Mouse (Mus musculus) urinary bladder, adult 2 months (tissue): ENCODE measurements around the gene 4931406C07Rik. TPM values are rescaled to one million over a fixed set of nuclear protein-coding genes. Genes with fewer than 3 reads are reported as not detected.

ENCODE experiments used
- DNase-seq: peaks from one replicate; pipeline ENCODE4 v3.0.0; 2022; ENCODE audit warnings: low spot score
- polyA plus RNA-seq: library from polyadenylated mRNA; depleted of rRNA; stranded (reverse); fragments of >200 nt; gene quantifications from 2 replicates; pipeline ENCODE4 v1.2.3, GENCODE M21; 2012; rRNA removed

The 4931406C07Rik gene
- polyA plus RNA-seq, 1 experiment, result 50.7 TPM

- no peak for DNase-seq
Measured at GRCm38 (mm10) chr9:15238297-15238990, 67.8 kb downstream of the 4931406C07Rik start.

DNA sequence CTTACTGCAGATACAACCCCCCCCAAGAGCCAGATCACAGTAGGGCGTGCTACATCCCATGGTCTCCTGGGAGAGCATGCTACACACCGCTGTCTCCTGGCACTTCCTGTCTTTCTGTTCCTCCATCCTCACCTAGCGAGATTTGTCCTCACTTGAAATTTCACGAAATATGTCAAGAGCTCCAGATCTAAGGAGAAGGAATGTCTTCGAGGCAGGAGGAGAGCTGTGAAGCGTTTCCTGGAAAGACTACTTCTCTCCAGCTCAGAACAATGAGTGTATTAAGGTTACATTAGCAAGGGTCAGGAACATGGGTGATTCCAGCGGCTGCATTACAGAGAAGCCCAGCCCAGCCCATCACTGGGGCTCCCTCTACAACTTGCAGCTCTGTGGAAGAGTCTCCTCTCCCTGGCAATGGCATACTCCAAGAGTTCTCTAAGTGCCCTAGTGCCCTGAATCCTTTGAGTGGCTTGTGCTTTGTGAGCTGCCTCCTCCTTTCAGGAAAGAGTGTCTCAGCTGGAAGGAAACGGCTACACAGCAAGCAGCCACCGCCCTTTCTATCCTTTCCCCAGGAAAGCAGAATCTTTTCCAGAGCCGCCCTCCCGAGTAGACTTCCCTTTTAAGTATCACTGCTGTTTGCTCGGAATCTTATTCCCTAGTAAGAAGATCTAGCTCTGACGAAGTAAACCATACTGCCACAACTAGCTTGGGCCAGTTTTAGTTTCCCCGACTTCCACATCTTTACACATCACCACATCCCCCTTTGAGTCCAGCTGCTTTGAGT lies 68.5 kb downstream of the 4931406C07Rik start:
- no peak for DNase-seq

GRCm38 (mm10) chr9:15235986-15236385 lies 70.3 kb downstream of the 4931406C07Rik start:
- no peak for DNase-seq

DNA sequence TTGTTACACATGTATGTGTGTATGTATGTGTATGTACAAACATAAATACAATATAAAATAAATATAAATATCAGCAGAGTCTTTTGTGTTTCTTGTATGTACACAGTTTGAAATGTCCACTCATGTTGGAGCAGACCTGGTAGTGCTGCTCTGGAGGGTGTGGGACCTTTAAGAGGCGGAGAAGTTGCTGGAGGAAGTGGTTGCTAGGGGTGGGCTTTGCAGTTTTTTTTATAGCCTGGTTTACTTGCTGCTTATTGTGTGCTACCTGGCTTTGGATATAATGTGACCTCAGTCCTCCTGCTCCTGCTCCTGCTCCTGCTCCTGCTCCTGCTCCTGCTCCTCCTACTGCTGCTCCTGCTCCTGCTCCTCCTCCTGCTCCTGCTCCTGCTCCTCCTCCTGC lies 72.6 kb downstream of the 4931406C07Rik start:
- DNase-seq, result no peak

Other genes starting within 250 kb of the 4931406C07Rik start
- 0.01 and 0.07 TPM in 2 replicates for gene Hephl1, start 194.3 kb downstream of the 4931406C07Rik start, polyA plus RNA-seq
- 3.5 and 4.9 TPM in 2 replicates for gene Vstm5, start 67.4 kb downstream of the 4931406C07Rik start, polyA plus RNA-seq
- gene Med17, start 26.5 kb downstream of the 4931406C07Rik start, polyA plus RNA-seq, result 35.6 and 42.1 TPM in 2 replicates
- 55.9 and 65.1 TPM in 2 replicates for gene Taf1d, start 234 bp downstream of the 4931406C07Rik start, polyA plus RNA-seq
- 12.1 and 13.7 TPM in 2 replicates for gene Cep295, start 51.3 kb upstream of the 4931406C07Rik start, polyA plus RNA-seq
- 14.6 and 16.8 TPM in 2 replicates for gene Smco4, start 187.0 kb upstream of the 4931406C07Rik start, polyA plus RNA-seq